Mouse (Mus musculus): ENCODE results near the gene Itga3.

DNA sequence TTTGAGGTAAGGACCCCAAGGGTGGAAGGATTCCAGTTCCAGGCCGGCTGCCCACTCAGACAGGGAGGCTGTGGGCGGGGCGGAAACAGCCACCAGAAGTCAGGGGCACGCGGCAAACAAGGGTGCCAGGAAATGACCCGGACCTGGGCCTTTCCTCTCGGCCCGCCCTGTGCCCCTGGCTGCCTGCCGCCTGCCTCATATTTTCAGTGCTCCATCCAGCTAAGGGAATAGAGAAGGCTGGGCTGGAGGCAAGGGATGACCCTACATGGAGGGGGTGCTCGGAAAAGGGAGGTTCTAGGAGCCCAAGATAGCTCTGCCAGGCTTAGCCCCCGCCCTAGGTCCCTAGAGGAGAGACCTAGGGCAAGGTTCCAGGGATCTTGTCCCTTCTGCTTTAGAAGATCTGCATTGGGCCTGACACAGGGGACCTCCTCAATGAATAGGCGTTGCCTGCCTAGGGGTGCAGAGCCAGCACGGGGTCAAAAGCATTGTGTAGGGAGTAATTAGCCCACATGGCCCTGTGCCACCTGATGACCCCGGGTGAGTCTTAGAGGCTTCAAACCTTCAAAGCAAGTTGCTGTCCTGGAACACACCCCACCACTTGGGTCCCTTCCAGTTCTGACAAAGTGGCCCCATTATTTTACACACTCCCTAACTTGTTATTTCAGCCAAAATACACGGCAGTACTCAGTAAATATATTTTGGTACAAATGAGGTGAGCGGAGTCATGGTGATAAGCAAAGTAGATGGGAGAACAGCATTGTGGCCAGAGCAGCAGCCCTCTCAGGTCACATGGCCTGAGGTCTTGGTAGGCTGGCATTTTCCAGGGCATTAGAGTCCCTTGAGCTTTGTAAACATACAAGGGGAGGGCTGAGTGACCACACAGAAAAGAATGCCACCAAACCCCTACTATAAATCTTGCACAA, 12.5 kb upstream of the Itga3 start:
- TF ChIP-seq CTCF (conservative IDR thresholded peaks at IDR 0.05; ENCODE audit: low read length) (no peak), NANOG (IDR thresholded peaks at IDR 0.05; ENCODE audit: borderline replicate concordance, low read length) (no peak), POU5F1 (IDR thresholded peaks at IDR 0.05; ENCODE audit: borderline replicate concordance, low read length) (no peak)

All from E14TG2a.4 (cell line).